Mouse (Mus musculus) heart, embryonic 12.5 days (tissue): Measurements from ENCODE around the gene Nfib. TPM values are rescaled to one million over a fixed set of nuclear protein-coding genes. Genes with fewer than 3 reads are reported as not detected.

Experiments
- ATAC-seq: fragments of 200-750 bp; cut with Nextera tagmentation; 2 replicates; pipeline ENCODE4 v1.8.0; 2017; ENCODE audit warnings: moderate TSS enrichment, moderate library complexity; ENCODE audit not compliant: insufficient number of reproducible peaks, low FRiP score
- H3K27ac ChIP-seq: fragments of 300-500 bp; sonication (generic); 2 replicates; pipeline ENCODE4 v1.5.1; 2016; ENCODE audit warnings: mild to moderate bottlenecking, moderate library complexity; ENCODE audit not compliant: poor library complexity, severe bottlenecking
- H3K27me3 ChIP-seq: fragments of 300-500 bp; sonication (generic); replicated peaks from 2 replicates; pipeline ENCODE4 v1.6.1; 2016; ENCODE audit warnings: mild to moderate bottlenecking, moderate library complexity
- H3K36me3 ChIP-seq: fragments of 300-500 bp; sonication (generic); 2 replicates; pipeline ENCODE4 v1.6.1; 2016; ENCODE audit warnings: mild to moderate bottlenecking, moderate library complexity
- H3K4me1 ChIP-seq: fragments of 300-500 bp; sonication (generic); replicated peaks from 2 replicates; pipeline ENCODE4 v1.6.1; 2016; ENCODE audit warnings: mild to moderate bottlenecking
- H3K4me2 ChIP-seq: fragments of 300-500 bp; sonication (generic); 2 replicates; pipeline ENCODE4 v1.6.1; 2016; ENCODE audit warnings: mild to moderate bottlenecking, moderate library complexity
- H3K4me3 ChIP-seq: fragments of 300-500 bp; sonication (generic); 2 replicates; pipeline ENCODE4 v1.5.1; 2016; ENCODE audit warnings: mild to moderate bottlenecking
- H3K9ac ChIP-seq: fragments of 300-500 bp; sonication (generic); 2 replicates; pipeline ENCODE4 v1.6.1; 2016; ENCODE audit warnings: mild to moderate bottlenecking, moderate library complexity
- H3K9me3 ChIP-seq: fragments of 300-500 bp; sonication (generic); replicated peaks from 2 replicates; pipeline ENCODE4 v1.6.1; 2016; ENCODE audit warnings: mild to moderate bottlenecking, moderate library complexity
- WGBS: fragments of 180-500 bp; shearing (Covaris S2); methylation state at CpG from one replicate; pipeline ENCODE4 v1.1.7; 2016; 5-methylcytosine and 5-hydroxymethylcytosine counted together
- polyA plus RNA-seq: library from polyadenylated mRNA; unstranded; fragments of >200 nt; fragmentation: Nextera tagmentation; extraction: Ambion mirVana; gene quantifications from 2 replicates; pipeline ENCODE4 v1.2.1, GENCODE M21; 2016

The Nfib gene
- polyA plus RNA-seq, 1 experiment from 2014 or later, result 57.5 TPM

GRCm38 (mm10) chr4:82587146-82587870, 118.2 kb downstream of the Nfib start:
- H3K27me3 ChIP-seq, result no peaks in the 10 kb centered on the region
- no peaks in the 10 kb centered on the region for H3K9me3 ChIP-seq
- no peak overlapping the region for H3K27ac ChIP-seq
- H3K36me3 ChIP-seq, result no peaks in the 10 kb centered on the region
- no peak overlapping the region for H3K4me3 ChIP-seq
- peaks cover 10% of the 10 kb centered on the region; the same call in 1 of the 2 replicates for H3K4me1 ChIP-seq
- no peak for ATAC-seq
- no peak overlapping the region for H3K9ac ChIP-seq
- no peak overlapping the region for H3K4me2 ChIP-seq
- 72% methylated on average over 16 of the region's 16 CpGs for WGBS

- peaks cover 10% of the 10 kb centered on the region; the same call in 1 of the 2 replicates for H3K4me1 ChIP-seq
- no peak for ATAC-seq
- no peak overlapping the region for H3K4me2 ChIP-seq
- no peak overlapping the region for H3K4me3 ChIP-seq
- H3K9ac ChIP-seq, result no peak overlapping the region
- no peaks in the 10 kb centered on the region for H3K36me3 ChIP-seq
- 78% methylated on average over 5 of the region's 5 CpGs for WGBS
- no peak overlapping the region for H3K27ac ChIP-seq
- no peaks in the 10 kb centered on the region for H3K27me3 ChIP-seq
- H3K9me3 ChIP-seq, result no peaks in the 10 kb centered on the region
Measured at GRCm38 (mm10) chr4:82586637-82587036, 118.9 kb downstream of the Nfib start.

DNA sequence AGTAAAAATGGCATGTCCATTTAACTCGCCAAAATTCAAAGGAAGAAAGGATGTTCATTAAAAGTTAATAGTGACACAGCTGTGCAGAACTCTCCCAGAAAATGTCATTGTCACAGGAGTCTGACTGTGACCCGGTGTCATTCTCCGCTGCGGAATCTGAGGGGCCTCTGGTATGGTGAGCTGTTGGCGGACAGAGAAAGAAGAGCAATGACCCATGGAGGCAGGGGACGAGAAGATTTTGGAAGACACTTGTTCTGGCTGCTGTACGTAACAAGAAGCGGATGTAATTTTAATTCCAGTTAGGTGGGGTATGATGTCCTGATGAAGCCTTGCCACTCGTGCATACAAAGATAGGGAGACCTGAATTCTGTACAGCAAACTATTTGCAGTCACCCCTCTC, 120.0 kb downstream of the Nfib start:
- ATAC-seq, result no peak
- H3K4me1 ChIP-seq, result peaks cover 10% of the 10 kb centered on the region; the same call in 1 of the 2 replicates
- H3K27me3 ChIP-seq, result no peaks in the 10 kb centered on the region
- no peak overlapping the region for H3K9ac ChIP-seq
- WGBS, result 75% methylated on average over 9 of the region's 9 CpGs
- H3K27ac ChIP-seq, result no peak overlapping the region
- H3K9me3 ChIP-seq, result no peaks in the 10 kb centered on the region
- H3K36me3 ChIP-seq, result no peaks in the 10 kb centered on the region
- no peak overlapping the region for H3K4me3 ChIP-seq
- H3K4me2 ChIP-seq, result no peak overlapping the region

GRCm38 (mm10) chr4:82585056-82585455, 120.5 kb downstream of the Nfib start:
- no peaks in the 10 kb centered on the region for H3K27me3 ChIP-seq
- H3K9me3 ChIP-seq, result no peaks in the 10 kb centered on the region
- H3K4me3 ChIP-seq, result no peak overlapping the region
- peaks cover 10% of the 10 kb centered on the region; the same call in 1 of the 2 replicates for H3K4me1 ChIP-seq
- H3K4me2 ChIP-seq, result no peak overlapping the region
- ATAC-seq, result no peak
- no peak overlapping the region for H3K9ac ChIP-seq
- no peak overlapping the region for H3K27ac ChIP-seq
- no peaks in the 10 kb centered on the region for H3K36me3 ChIP-seq
- 90% methylated on average over 5 of the region's 5 CpGs for WGBS

- Histone ChIP-seq H3K27me3 (no peaks in the 10 kb centered on the region), H3K36me3 (no peaks in the 10 kb centered on the region), H3K4me2 (peak overlapping the region; percentile 7; the same call in 1 of the 2 replicates), H3K4me3 (no peak overlapping the region), H3K9me3 (no peaks in the 10 kb centered on the region), H3K9ac (no peak overlapping the region), H3K27ac (no peak overlapping the region), H3K4me1 (peaks cover 7% of the 10 kb centered on the region; the same call in 1 of the 2 replicates)
- peak; percentile 51; the same call in 1 of the 2 replicates for ATAC-seq
- 8% methylated on average over 4 of the region's 4 CpGs for WGBS
Measured at GRCm38 (mm10) chr4:82584548-82584947, 121.0 kb downstream of the Nfib start.

DNA sequence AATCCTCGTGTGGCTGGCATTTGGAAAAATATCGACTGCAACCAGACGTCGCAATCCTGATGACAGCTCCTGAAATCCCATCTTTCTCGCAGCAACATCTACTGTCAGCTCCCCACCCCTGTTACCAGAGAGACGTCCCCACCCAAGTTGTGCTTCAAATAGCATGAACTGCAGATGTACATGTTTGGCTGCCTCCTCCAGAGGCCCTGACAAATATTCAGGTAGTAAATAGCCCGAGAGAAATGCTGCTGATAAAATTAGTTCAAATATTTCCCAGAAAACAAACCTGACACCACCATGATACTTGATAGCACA, 132.3 kb downstream of the Nfib start:
- WGBS, result 41% methylated on average over 7 of the region's 7 CpGs
- Histone ChIP-seq H3K4me3 (no peak overlapping the region), H3K4me1 (peaks cover 21% of the 10 kb centered on the region), H3K27me3 (no peaks in the 10 kb centered on the region), H3K36me3 (no peaks in the 10 kb centered on the region), H3K9ac (no peak overlapping the region), H3K4me2 (no peak overlapping the region), H3K9me3 (no peaks in the 10 kb centered on the region), H3K27ac (peak overlapping the region; percentile 41; the same call in 1 of the 2 replicates)
- no peak for ATAC-seq

DNA sequence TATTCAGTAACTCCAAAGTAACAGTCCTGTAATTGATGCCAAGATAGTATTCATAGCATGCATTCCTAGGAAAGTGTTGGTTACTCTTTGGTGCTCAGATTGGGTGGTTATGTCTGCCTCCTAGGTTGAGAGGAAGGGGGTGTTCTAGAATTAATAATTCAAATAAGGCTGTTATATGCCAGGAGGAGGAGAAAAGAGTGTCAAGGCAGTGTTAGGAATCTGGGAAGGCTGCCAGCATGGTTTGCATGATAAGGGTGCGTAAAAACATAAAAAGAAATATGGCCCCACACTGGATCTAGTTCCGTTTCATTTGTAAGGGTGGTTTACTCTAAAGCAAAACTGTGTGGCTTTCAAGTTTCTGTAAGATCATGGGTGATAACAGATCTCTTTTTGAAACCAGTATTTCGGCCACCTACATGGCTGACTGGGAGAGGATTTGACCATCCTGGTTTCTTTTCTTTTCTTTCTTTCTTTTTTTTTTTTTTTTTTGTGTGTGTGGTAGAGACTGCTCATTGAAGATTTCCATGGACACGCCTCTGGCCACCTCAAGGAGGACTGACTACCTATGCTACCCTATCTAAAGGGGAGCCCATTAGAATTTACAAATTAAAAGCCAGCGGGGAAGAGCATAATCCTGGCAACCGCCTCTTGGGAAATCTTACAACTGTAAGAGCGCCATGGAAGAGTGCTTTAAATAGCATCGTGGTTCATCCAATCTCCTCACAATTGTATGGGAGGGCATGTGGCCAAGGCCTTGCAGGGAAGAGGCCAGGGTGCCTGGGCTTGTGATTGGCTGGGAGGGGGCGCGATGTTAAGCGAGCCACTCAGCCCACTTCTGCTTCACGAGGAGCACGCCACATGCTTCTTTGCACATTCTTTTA, 132.9 kb downstream of the Nfib start:
- Histone ChIP-seq H3K9ac (no peak overlapping the region), H3K27ac (peak overlapping the region; percentile 19; the same call in 1 of the 2 replicates), H3K27me3 (no peaks in the 10 kb centered on the region), H3K9me3 (no peaks in the 10 kb centered on the region), H3K36me3 (no peaks in the 10 kb centered on the region), H3K4me1 (peaks cover 21% of the 10 kb centered on the region), H3K4me3 (no peak overlapping the region), H3K4me2 (no peak overlapping the region)
- WGBS, result 57% methylated on average over 13 of the region's 13 CpGs
- no peak for ATAC-seq

- Histone ChIP-seq H3K36me3 (no peaks in the 10 kb centered on the region), H3K9me3 (no peaks in the 10 kb centered on the region), H3K4me3 (no peak overlapping the region), H3K9ac (no peak overlapping the region), H3K4me2 (no peak overlapping the region), H3K4me1 (peaks cover 23% of the 10 kb centered on the region), H3K27ac (no peak overlapping the region), H3K27me3 (no peaks in the 10 kb centered on the region)
- no peak for ATAC-seq
- WGBS, result 83% methylated on average over 2 of the region's 2 CpGs
Measured at GRCm38 (mm10) chr4:82558816-82559215, 146.7 kb downstream of the Nfib start.

DNA sequence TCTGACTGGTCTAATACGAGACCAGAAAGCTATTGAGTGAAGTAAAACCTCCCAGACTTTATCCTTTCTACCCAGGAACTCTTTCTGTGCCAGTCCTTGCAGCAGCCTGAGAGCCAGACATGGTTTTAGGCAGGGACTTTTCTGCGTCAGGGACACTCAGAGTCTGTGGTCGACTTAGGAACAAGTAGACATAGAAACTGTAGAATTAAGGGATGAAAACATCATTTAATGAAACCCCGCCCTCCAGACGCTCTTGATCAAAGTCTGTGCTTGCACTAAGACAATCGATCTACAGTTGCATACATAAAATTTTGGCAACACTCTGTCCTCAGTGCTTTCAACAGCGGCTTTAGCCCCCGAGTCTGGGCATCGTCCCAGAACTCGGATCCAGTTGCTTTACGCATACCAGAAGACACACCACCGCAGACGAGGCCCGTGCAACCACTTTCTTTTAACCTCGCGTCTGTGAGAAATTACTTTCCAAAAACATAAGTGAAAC, 149.8 kb downstream of the Nfib start:
- H3K27me3 ChIP-seq, result no peaks in the 10 kb centered on the region
- peak overlapping the region; percentile 28 for H3K27ac ChIP-seq
- no peak overlapping the region for H3K4me2 ChIP-seq
- no peaks in the 10 kb centered on the region for H3K36me3 ChIP-seq
- no peak overlapping the region for H3K9ac ChIP-seq
- H3K9me3 ChIP-seq, result no peaks in the 10 kb centered on the region
- WGBS, result 66% methylated on average over 16 of the region's 16 CpGs
- no peak for ATAC-seq
- H3K4me1 ChIP-seq, result peaks cover 22% of the 10 kb centered on the region
- H3K4me3 ChIP-seq, result no peak overlapping the region

- no peaks in the 10 kb centered on the region for H3K9me3 ChIP-seq
- H3K9ac ChIP-seq, result no peak overlapping the region
- H3K4me3 ChIP-seq, result no peak overlapping the region
- ATAC-seq, result no peak
- H3K27ac ChIP-seq, result no peak overlapping the region
- peaks cover 8% of the 10 kb centered on the region; the same call in 1 of the 2 replicates for H3K4me1 ChIP-seq
- 51% methylated on average over 3 of the region's 3 CpGs for WGBS
- no peaks in the 10 kb centered on the region for H3K27me3 ChIP-seq
- H3K4me2 ChIP-seq, result no peak overlapping the region
- no peaks in the 10 kb centered on the region for H3K36me3 ChIP-seq
Measured at GRCm38 (mm10) chr4:82553658-82554057, 151.9 kb downstream of the Nfib start.

DNA sequence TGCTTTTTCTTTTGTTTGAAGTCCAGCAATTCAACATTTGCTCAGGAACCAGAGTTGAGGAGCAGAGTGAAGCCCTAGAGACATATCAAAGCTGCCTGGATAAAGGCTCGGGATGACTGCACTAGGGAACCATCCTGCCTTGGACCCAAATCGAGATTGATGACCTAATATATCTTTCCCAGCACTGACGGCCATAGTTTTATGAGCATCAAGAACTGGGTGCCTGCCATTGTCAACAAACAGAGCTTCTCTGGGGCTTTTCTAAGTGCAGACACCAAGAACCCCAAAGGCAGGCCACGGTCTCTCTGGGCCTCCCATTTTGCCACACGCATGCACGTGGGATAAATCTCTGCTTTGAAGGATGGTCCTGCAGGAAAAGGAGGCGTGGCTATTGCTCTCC, 153.3 kb downstream of the Nfib start:
- Histone ChIP-seq H3K9me3 (no peaks in the 10 kb centered on the region), H3K27ac (no peak overlapping the region), H3K4me2 (no peak overlapping the region), H3K9ac (no peak overlapping the region), H3K27me3 (no peaks in the 10 kb centered on the region), H3K36me3 (0 out of 2 replicates have a peak, but pooled peaks cover 5% of the 10 kb centered on the region), H3K4me3 (no peak overlapping the region), H3K4me1 (peaks cover 8% of the 10 kb centered on the region; the same call in 1 of the 2 replicates)
- no peak for ATAC-seq
- WGBS, result 63% methylated on average over 7 of the region's 7 CpGs
